Mouse (Mus musculus) effector memory CD4-positive, alpha-beta T cell, adult 5 months (primary cell): ENCODE results near the gene Clec12b. TPM values are rescaled to one million over a fixed set of nuclear protein-coding genes. Genes with fewer than 3 reads are reported as not detected.

Source experiments
- polyA plus RNA-seq: library from polyadenylated mRNA; unstranded; fragments of 100-300 nt; shearing (Covaris generic); gene quantifications from one replicate; pipeline ENCODE4 v1.2.1, GENCODE M21; 2017

The Clec12b gene
- polyA plus RNA-seq, result not detected

GRCm38 (mm10) chr6:129385774-129386173 is at the start of gene Clec12b:
Clec12b (minus strand) TSS chr6:129385874.

GRCm38 (mm10) chr6:129408562-129408961 is 22.9 kb upstream of the Clec12b start, which contains the start of gene Clec9a:
Clec9a (plus strand) TSS chr6:129408862.

GRCm38 (mm10) chr6:129396997-129397396 is 11.3 kb upstream of the Clec12b start, which contains the start of gene Clec1b:
Clec1b (plus strand) TSS chr6:129397297.

GRCm38 (mm10) chr6:129342391-129342790 is 43.3 kb downstream of the Clec12b start, which contains the start of gene Clec12a:
Clec12a (plus strand) TSS chr6:129342691.

GRCm38 (mm10) chr6:129331610-129332009 is 54.1 kb downstream of the Clec12b start, which contains the start of gene 4922502D21Rik:
4922502D21Rik (minus strand) TSS chr6:129331796.

Other genes starting within 250 kb of the Clec12b start
- gene Clec2d, start 205.3 kb downstream of the Clec12b start, polyA plus RNA-seq, result 25.9 TPM
- 808 TPM for gene Cd69, start 110.4 kb downstream of the Clec12b start, polyA plus RNA-seq
- gene 4922502D21Rik, start 54.1 kb downstream of the Clec12b start, polyA plus RNA-seq, result not detected
- not detected for gene Clec12a, start 43.2 kb downstream of the Clec12b start, polyA plus RNA-seq
- 0.09 TPM for gene Clec1b, start 11.4 kb upstream of the Clec12b start, polyA plus RNA-seq
- not detected for gene Clec9a, start 23.0 kb upstream of the Clec12b start, polyA plus RNA-seq
- not detected for gene Clec1a, start 66.1 kb upstream of the Clec12b start, polyA plus RNA-seq
- 0.10 TPM for gene Olr1, start 121.3 kb upstream of the Clec12b start, polyA plus RNA-seq
- gene Tmem52b, start 126.7 kb upstream of the Clec12b start, polyA plus RNA-seq, result not detected
- 33.1 TPM for gene Gabarapl1, start 147.3 kb upstream of the Clec12b start, polyA plus RNA-seq
- gene Klre1, start 192.0 kb upstream of the Clec12b start, polyA plus RNA-seq, result 0.51 TPM
- gene Klrd1, start 205.9 kb upstream of the Clec12b start, polyA plus RNA-seq, result 29.8 TPM
- gene Klrk1, start 238.0 kb upstream of the Clec12b start, polyA plus RNA-seq, result 82.6 TPM